Comparison of ENCODE assay signal across 13 mouse cellular contexts in the genomic region with DNA sequence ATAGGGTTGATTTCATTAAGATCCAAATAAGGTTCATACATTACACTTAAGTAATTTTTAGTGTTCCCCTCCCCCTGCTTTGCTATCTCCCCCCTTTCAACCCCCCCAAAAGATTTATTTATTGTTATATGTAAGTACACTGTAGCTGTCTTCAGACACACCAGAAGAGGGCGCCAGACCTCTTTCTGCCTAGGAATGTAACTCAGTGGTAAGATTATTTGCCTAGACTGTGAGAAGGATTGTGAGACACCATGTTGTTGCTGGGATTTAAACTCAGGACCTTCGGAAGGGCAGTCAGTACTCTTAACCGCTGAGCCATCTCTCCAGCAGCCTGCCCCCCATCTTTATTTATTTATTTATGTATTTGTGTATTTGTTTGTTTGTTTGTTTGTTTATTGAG. TPM values are rescaled to one million over a fixed set of nuclear protein-coding genes. Genes with fewer than 3 reads are reported as not detected.
DNase-seq lines count a peak whose midpoint lies in the region; ATAC-seq and TF ChIP-seq lines count a peak whose summit lies in the region.
"Had no signal": no experiment of that assay in that cellular context is flagged by ENCODE, and none has a peak within 500 bp of the region (broad histone marks: within the 10 kb centered on the region; RNA-seq: fewer than 3 reads in every experiment).

No protein-coding gene starts in this region.

- peak; percentile 22 for DNase-seq in forebrain, embryonic 14.5 days (ENCODE audit: low spot score)
- peak; percentile 5 for DNase-seq in lung, embryonic 14.5 days
- DNase-seq in lung, postnatal 10 days: no peak
- DNase-seq in ZHBTc4 (ENCODE audit: low read depth, low spot score): peak; percentile 23
- no peak for DNase-seq in stomach, postnatal 0 days (ENCODE audit: low spot score)
- no peak for DNase-seq in midbrain, embryonic 11.5 days (ENCODE audit: low spot score, missing footprints)
- DNase-seq: heart, postnatal 10 days; kidney, adult 8-10 months; layer of hippocampus, adult 9-11 months; thymus, postnatal 25 days had no signal

- 0 out of 2 replicates have a peak, but pooled peaks cover 14% of the 10 kb centered on the region for H3K36me3 ChIP-seq in forebrain, embryonic 14.5 days (ENCODE audit: control insufficient read depth, insufficient read depth, low read length)
- peaks cover 25% of the 10 kb centered on the region for H3K36me3 ChIP-seq in forebrain, embryonic 13.5 days (ENCODE audit: poor library complexity, severe bottlenecking)
- H3K36me3 ChIP-seq in lung, embryonic 14.5 days (ENCODE audit: insufficient read depth): 0 out of 2 replicates have a peak, but pooled peaks cover 10% of the 10 kb centered on the region
- H3K36me3 ChIP-seq in stomach, postnatal 0 days (ENCODE audit: control insufficient read depth, insufficient read depth, low read length): no peaks in the 10 kb centered on the region
- no peaks in the 10 kb centered on the region for H3K36me3 ChIP-seq in midbrain, embryonic 11.5 days (ENCODE audit: control insufficient read depth, insufficient read depth, low read length)

- no peak overlapping the region for H3K27ac ChIP-seq in forebrain, embryonic 14.5 days (ENCODE audit: low read depth, low read length)
- no peak overlapping the region for H3K27ac ChIP-seq in forebrain, embryonic 13.5 days
- no peak overlapping the region for H3K27ac ChIP-seq in lung, embryonic 14.5 days (ENCODE audit: low read depth)
- no peak overlapping the region for H3K27ac ChIP-seq in stomach, postnatal 0 days (replicated peaks)
- no peak overlapping the region for H3K27ac ChIP-seq in midbrain, embryonic 11.5 days (ENCODE audit: low read depth, low read length)
- H3K27ac ChIP-seq: forebrain, embryonic 12.5 days; limb, embryonic 13.5 days had no signal

- no peak for TF ChIP-seq EP300 in stomach, postnatal 0 days (optimal IDR thresholded peaks at IDR 0.05)

- no peaks in the 10 kb centered on the region for H3K27me3 ChIP-seq in forebrain, embryonic 14.5 days (replicated peaks; ENCODE audit: control insufficient read depth, insufficient read depth, low read length)
- H3K27me3 ChIP-seq in forebrain, embryonic 13.5 days: no peaks in the 10 kb centered on the region
- H3K27me3 ChIP-seq in lung, embryonic 14.5 days (ENCODE audit: insufficient read depth, low read length): no peaks in the 10 kb centered on the region
- no peaks in the 10 kb centered on the region for H3K27me3 ChIP-seq in stomach, postnatal 0 days (ENCODE audit: control insufficient read depth, insufficient read depth, low read length)
- no peaks in the 10 kb centered on the region for H3K27me3 ChIP-seq in midbrain, embryonic 11.5 days (ENCODE audit: control insufficient read depth, insufficient read depth, low read length)
- H3K27me3 ChIP-seq: forebrain, embryonic 12.5 days; limb, embryonic 13.5 days had no signal

- 83% methylated on average over 3 of the region's 3 CpGs for WGBS in forebrain, embryonic 14.5 days
- 83% methylated on average over 3 of the region's 3 CpGs for WGBS in forebrain, embryonic 13.5 days
- 78% methylated on average over 3 of the region's 3 CpGs for WGBS in lung, embryonic 14.5 days
- WGBS in stomach, postnatal 0 days: 75% methylated on average over 3 of the region's 3 CpGs
- 78% methylated on average over 3 of the region's 3 CpGs for WGBS in midbrain, embryonic 11.5 days

- H3K9ac ChIP-seq in forebrain, embryonic 14.5 days (ENCODE audit: low read length): no peak overlapping the region
- H3K9ac ChIP-seq in forebrain, embryonic 13.5 days: no peak overlapping the region
- H3K9ac ChIP-seq in lung, embryonic 14.5 days: no peak overlapping the region
- no peak overlapping the region for H3K9ac ChIP-seq in stomach, postnatal 0 days (ENCODE audit: low read length)
- H3K9ac ChIP-seq in midbrain, embryonic 11.5 days (ENCODE audit: low read length): no peak overlapping the region
- H3K9ac ChIP-seq: forebrain, embryonic 12.5 days; limb, embryonic 13.5 days had no signal

- peaks cover 16% of the 10 kb centered on the region for H3K4me1 ChIP-seq in forebrain, embryonic 14.5 days (ENCODE audit: control insufficient read depth, insufficient read depth, low read length)
- peaks cover 23% of the 10 kb centered on the region for H3K4me1 ChIP-seq in forebrain, embryonic 13.5 days
- peaks cover 7% of the 10 kb centered on the region; the same call in 1 of the 2 replicates for H3K4me1 ChIP-seq in lung, embryonic 14.5 days (ENCODE audit: insufficient read depth)
- H3K4me1 ChIP-seq in stomach, postnatal 0 days (replicated peaks; ENCODE audit: control insufficient read depth, insufficient read depth): peaks cover 6% of the 10 kb centered on the region; the same call in 1 of the 2 replicates
- peaks cover 18% of the 10 kb centered on the region for H3K4me1 ChIP-seq in midbrain, embryonic 11.5 days (ENCODE audit: control insufficient read depth, insufficient read depth, low read length)

- no peaks in the 10 kb centered on the region for H3K9me3 ChIP-seq in forebrain, embryonic 14.5 days (replicated peaks; ENCODE audit: control insufficient read depth, low read length)
- no peaks in the 10 kb centered on the region for H3K9me3 ChIP-seq in forebrain, embryonic 13.5 days (replicated peaks)
- H3K9me3 ChIP-seq in lung, embryonic 14.5 days (ENCODE audit: low read depth, low read length): no peaks in the 10 kb centered on the region
- H3K9me3 ChIP-seq in stomach, postnatal 0 days (ENCODE audit: control insufficient read depth, low read length): no peaks in the 10 kb centered on the region
- H3K9me3 ChIP-seq in midbrain, embryonic 11.5 days (ENCODE audit: control insufficient read depth, low read length): no peaks in the 10 kb centered on the region
- H3K9me3 ChIP-seq: forebrain, embryonic 12.5 days; limb, embryonic 13.5 days had no signal

- no peak for ATAC-seq in forebrain, embryonic 14.5 days
- ATAC-seq in forebrain, embryonic 13.5 days: no peak
- no peak for ATAC-seq in lung, embryonic 14.5 days (ENCODE audit: insufficient read depth)
- ATAC-seq in stomach, postnatal 0 days (ENCODE audit: low FRiP score, low TSS enrichment): no peak
- no peak for ATAC-seq in midbrain, embryonic 11.5 days (ENCODE audit: low FRiP score)

- H3K4me2 ChIP-seq in forebrain, embryonic 14.5 days (ENCODE audit: low read length): no peak overlapping the region
- H3K4me2 ChIP-seq in forebrain, embryonic 13.5 days: no peak overlapping the region
- no peak overlapping the region for H3K4me2 ChIP-seq in lung, embryonic 14.5 days
- H3K4me2 ChIP-seq in stomach, postnatal 0 days (replicated peaks; ENCODE audit: low read depth): no peak overlapping the region
- no peak overlapping the region for H3K4me2 ChIP-seq in midbrain, embryonic 11.5 days
- H3K4me2 ChIP-seq: forebrain, embryonic 12.5 days; limb, embryonic 13.5 days had no signal

- TF ChIP-seq CTCF in lung, embryonic 14.5 days (IDR thresholded peaks at IDR 0.05; ENCODE audit: low read depth): peak; percentile 38; the same call in 1 of the 2 replicates
- TF ChIP-seq CTCF in stomach, postnatal 0 days (IDR thresholded peaks at IDR 0.05; ENCODE audit: low read depth): peak; percentile 59

- no peak overlapping the region for H3K4me3 ChIP-seq in forebrain, embryonic 14.5 days (ENCODE audit: low read depth, low read length)
- no peak overlapping the region for H3K4me3 ChIP-seq in forebrain, embryonic 13.5 days
- H3K4me3 ChIP-seq in lung, embryonic 14.5 days (ENCODE audit: low read depth, low read length): no peak overlapping the region
- no peak overlapping the region for H3K4me3 ChIP-seq in stomach, postnatal 0 days (ENCODE audit: low read depth, low read length)
- no peak overlapping the region for H3K4me3 ChIP-seq in midbrain, embryonic 11.5 days (ENCODE audit: low read depth, low read length)
- H3K4me3 ChIP-seq: forebrain, embryonic 12.5 days; limb, embryonic 13.5 days had no signal

RNA-seq across cellular contexts. Expression of gene Tulp4, which starts 4.7 kb away (rescaled TPM):
- polyA plus RNA-seq in forebrain, embryonic 14.5 days (2014; fragmentation: Nextera tagmentation; extraction: Ambion mirVana): 133 and 181 TPM in 2 replicates
- 132 and 156 TPM in 2 replicates for polyA plus RNA-seq in forebrain, embryonic 13.5 days (2015; fragmentation: Nextera tagmentation; extraction: Ambion mirVana)
- polyA plus RNA-seq in lung, embryonic 14.5 days (2014; fragmentation: Nextera tagmentation; extraction: Ambion mirVana): 88.0 and 93.3 TPM in 2 replicates
- 33.6 and 39.3 TPM in 2 replicates for polyA plus RNA-seq in stomach, postnatal 0 days (2015; fragmentation: Nextera tagmentation; extraction: Ambion mirVana)
- 97.4 and 104 TPM in 2 replicates for polyA plus RNA-seq in midbrain, embryonic 11.5 days (2014; fragmentation: Nextera tagmentation; extraction: Ambion mirVana)

RNA-seq across cellular contexts. Expression of gene Gtf2h5, which starts 31.4 kb away (rescaled TPM):
- polyA plus RNA-seq in forebrain, embryonic 14.5 days (2014; fragmentation: Nextera tagmentation; extraction: Ambion mirVana): 212 and 221 TPM in 2 replicates
- polyA plus RNA-seq in forebrain, embryonic 13.5 days (2015; fragmentation: Nextera tagmentation; extraction: Ambion mirVana): 196 and 225 TPM in 2 replicates
- 183 and 184 TPM in 2 replicates for polyA plus RNA-seq in lung, embryonic 14.5 days (2014; fragmentation: Nextera tagmentation; extraction: Ambion mirVana)
- polyA plus RNA-seq in stomach, postnatal 0 days (2015; fragmentation: Nextera tagmentation; extraction: Ambion mirVana): 128 and 141 TPM in 2 replicates
- polyA plus RNA-seq in midbrain, embryonic 11.5 days (2014; fragmentation: Nextera tagmentation; extraction: Ambion mirVana): 169 and 171 TPM in 2 replicates

RNA-seq across cellular contexts. Expression of gene Serac1, which starts 31.4 kb away (rescaled TPM):
- polyA plus RNA-seq in forebrain, embryonic 14.5 days (2014; fragmentation: Nextera tagmentation; extraction: Ambion mirVana): 8.1 and 9.4 TPM in 2 replicates
- polyA plus RNA-seq in forebrain, embryonic 13.5 days (2015; fragmentation: Nextera tagmentation; extraction: Ambion mirVana): 10.9 and 12.6 TPM in 2 replicates
- polyA plus RNA-seq in lung, embryonic 14.5 days (2014; fragmentation: Nextera tagmentation; extraction: Ambion mirVana): 4.7 and 4.8 TPM in 2 replicates
- 1.4 and 1.5 TPM in 2 replicates for polyA plus RNA-seq in stomach, postnatal 0 days (2015; fragmentation: Nextera tagmentation; extraction: Ambion mirVana)
- polyA plus RNA-seq in midbrain, embryonic 11.5 days (2014; fragmentation: Nextera tagmentation; extraction: Ambion mirVana): 7.7 and 7.9 TPM in 2 replicates

Comparison
In these comparisons a context has a peak if more than half of its experiments do, and no peak if none do; other contexts are left out.
1. DNase-seq: peak in forebrain, embryonic 14.5 days (single experiment), lung, embryonic 14.5 days (single experiment) and ZHBTc4 (single experiment); none in lung, postnatal 10 days (single experiment), stomach, postnatal 0 days (single experiment) and midbrain, embryonic 11.5 days (single experiment).